Mouse (Mus musculus): ENCODE measurements around the gene Kif14.

GRCm38 (mm10) chr1:136518699-136519356 lies 52.7 kb downstream of the Kif14 start:
- TF ChIP-seq CTCF (IDR thresholded peaks at IDR 0.05; ENCODE audit: borderline replicate concordance, insufficient read depth, low read depth, low read length) (no peak), POLR2A (IDR thresholded peaks at IDR 0.05; ENCODE audit: borderline replicate concordance, insufficient read depth, low read length) (no peak)
